Mouse (Mus musculus) hindbrain, embryonic 13.5 days (tissue): ENCODE data around the gene B130006D01Rik. TPM values are rescaled to one million over a fixed set of nuclear protein-coding genes. Genes with fewer than 3 reads are reported as not detected.
A peak's percentile ranks its signal among the peaks of the same experiment; 100 is the strongest.

Experiments
- ATAC-seq: fragments of 200-750 bp; cut with Nextera tagmentation; 2 replicates; pipeline ENCODE4 v1.8.0; 2017; ENCODE audit warnings: moderate TSS enrichment; ENCODE audit not compliant: low FRiP score
- H3K27ac ChIP-seq: fragments of 300-500 bp; sonication (generic); 2 replicates; pipeline ENCODE4 v1.5.1; 2015; ENCODE audit warnings: inconsistent platforms, mild to moderate bottlenecking, moderate library complexity
- H3K27me3 ChIP-seq: fragments of 300-500 bp; sonication (generic); 2 replicates; pipeline ENCODE4 v1.6.1; 2015; ENCODE audit warnings: mild to moderate bottlenecking, inconsistent platforms
- H3K36me3 ChIP-seq: fragments of 300-500 bp; sonication (generic); 2 replicates; pipeline ENCODE4 v1.6.1; 2015; ENCODE audit warnings: mild to moderate bottlenecking, inconsistent platforms
- H3K4me1 ChIP-seq: fragments of 300-500 bp; sonication (generic); replicated peaks from 2 replicates; pipeline ENCODE4 v1.6.1; 2015; ENCODE audit warnings: inconsistent platforms
- H3K4me2 ChIP-seq: fragments of 300-500 bp; sonication (generic); 2 replicates; pipeline ENCODE4 v1.6.1; 2015; ENCODE audit warnings: inconsistent platforms, mild to moderate bottlenecking, moderate library complexity
- H3K4me3 ChIP-seq: fragments of 300-500 bp; sonication (generic); 2 replicates; pipeline ENCODE4 v1.5.1; 2015; ENCODE audit warnings: mild to moderate bottlenecking, inconsistent platforms
- H3K9ac ChIP-seq: fragments of 300-500 bp; sonication (generic); 2 replicates; pipeline ENCODE4 v1.6.1; 2015; ENCODE audit warnings: mild to moderate bottlenecking, inconsistent platforms
- H3K9me3 ChIP-seq: fragments of 300-500 bp; sonication (generic); 2 replicates; pipeline ENCODE4 v1.6.1; 2016; ENCODE audit warnings: inconsistent platforms
- WGBS: fragments of 180-500 bp; shearing (Covaris S2); methylation state at CpG from one replicate; pipeline ENCODE4 v1.1.7; 2015; 5-methylcytosine and 5-hydroxymethylcytosine counted together
- polyA plus RNA-seq: library from polyadenylated mRNA; unstranded; fragments of >200 nt; fragmentation: Nextera tagmentation; extraction: Ambion mirVana; gene quantifications from 2 replicates; pipeline ENCODE4 v1.2.1, GENCODE M21; 2015

The B130006D01Rik gene
- polyA plus RNA-seq, 1 experiment from 2014 or later, result 1.6 TPM

- Histone ChIP-seq H3K36me3 (peaks cover 48% of the 10 kb centered on the region), H3K9ac (no peak overlapping the region), H3K27ac (no peak overlapping the region), H3K9me3 (no peaks in the 10 kb centered on the region), H3K4me2 (no peak overlapping the region), H3K27me3 (no peaks in the 10 kb centered on the region), H3K4me1 (no peaks in the 10 kb centered on the region), H3K4me3 (no peak overlapping the region)
- no peak for ATAC-seq
- WGBS, result 94% methylated on average over 5 of the region's 5 CpGs
Measured at GRCm38 (mm10) chr11:95760521-95760920, 37.1 kb downstream of the B130006D01Rik start.

GRCm38 (mm10) chr11:95762996-95763395 is 39.6 kb downstream of the B130006D01Rik start:
- Histone ChIP-seq H3K9me3 (no peaks in the 10 kb centered on the region), H3K9ac (no peak overlapping the region; the same call in 1 of the 2 replicates), H3K27ac (no peak overlapping the region), H3K36me3 (peaks cover 39% of the 10 kb centered on the region), H3K4me1 (no peaks in the 10 kb centered on the region), H3K4me3 (no peak overlapping the region), H3K27me3 (no peaks in the 10 kb centered on the region), H3K4me2 (no peak overlapping the region)
- 92% methylated on average over 4 of the region's 4 CpGs for WGBS
- no peak for ATAC-seq

GRCm38 (mm10) chr11:95764806-95765205 is 41.4 kb downstream of the B130006D01Rik start:
- WGBS, result 52% methylated on average over 8 of the region's 8 CpGs
- H3K9me3 ChIP-seq, result no peaks in the 10 kb centered on the region
- H3K4me2 ChIP-seq, result no peak overlapping the region
- no peak overlapping the region for H3K4me3 ChIP-seq
- no peak for ATAC-seq
- H3K4me1 ChIP-seq, result no peaks in the 10 kb centered on the region
- no peaks in the 10 kb centered on the region for H3K27me3 ChIP-seq
- H3K36me3 ChIP-seq, result peaks cover 43% of the 10 kb centered on the region
- H3K27ac ChIP-seq, result no peak overlapping the region
- H3K9ac ChIP-seq, result peak overlapping the region; percentile 29; the same call in 1 of the 2 replicates

GRCm38 (mm10) chr11:95765334-95765733 is 41.9 kb downstream of the B130006D01Rik start:
- H3K9ac ChIP-seq, result peak overlapping the region; percentile 29; the same call in 1 of the 2 replicates
- H3K4me3 ChIP-seq, result no peak overlapping the region
- ATAC-seq, result no peak
- no peak overlapping the region for H3K27ac ChIP-seq
- H3K36me3 ChIP-seq, result peaks cover 46% of the 10 kb centered on the region
- H3K9me3 ChIP-seq, result no peaks in the 10 kb centered on the region
- H3K4me1 ChIP-seq, result no peaks in the 10 kb centered on the region
- WGBS, result 92% methylated on average over 10 of the region's 10 CpGs
- H3K27me3 ChIP-seq, result no peaks in the 10 kb centered on the region
- no peak overlapping the region for H3K4me2 ChIP-seq

- WGBS, result 87% methylated on average over 6 of the region's 6 CpGs
- no peak overlapping the region for H3K4me2 ChIP-seq
- H3K36me3 ChIP-seq, result peaks cover 44% of the 10 kb centered on the region
- H3K27ac ChIP-seq, result no peak overlapping the region
- H3K9ac ChIP-seq, result no peak overlapping the region
- no peak for ATAC-seq
- H3K9me3 ChIP-seq, result no peaks in the 10 kb centered on the region
- no peaks in the 10 kb centered on the region for H3K27me3 ChIP-seq
- H3K4me1 ChIP-seq, result 0 out of 2 replicates have a peak, but pooled peaks cover 3% of the 10 kb centered on the region
- H3K4me3 ChIP-seq, result no peak overlapping the region
Measured at GRCm38 (mm10) chr11:95768244-95768643, 44.9 kb downstream of the B130006D01Rik start.

GRCm38 (mm10) chr11:95769208-95769607 is 45.8 kb downstream of the B130006D01Rik start:
- H3K4me2 ChIP-seq, result no peak overlapping the region
- WGBS, result 88% methylated on average over 10 of the region's 10 CpGs
- H3K27ac ChIP-seq, result no peak overlapping the region
- H3K4me3 ChIP-seq, result no peak overlapping the region
- no peaks in the 10 kb centered on the region for H3K27me3 ChIP-seq
- H3K9me3 ChIP-seq, result no peaks in the 10 kb centered on the region
- H3K4me1 ChIP-seq, result 0 out of 2 replicates have a peak, but pooled peaks cover 3% of the 10 kb centered on the region
- H3K9ac ChIP-seq, result no peak overlapping the region
- no peak for ATAC-seq
- H3K36me3 ChIP-seq, result peaks cover 37% of the 10 kb centered on the region

GRCm38 (mm10) chr11:95770720-95771364 is 47.5 kb downstream of the B130006D01Rik start:
- peaks cover 32% of the 10 kb centered on the region for H3K36me3 ChIP-seq
- 0 out of 2 replicates have a peak, but pooled peaks cover 3% of the 10 kb centered on the region for H3K4me1 ChIP-seq
- no peak for ATAC-seq
- H3K9me3 ChIP-seq, result no peaks in the 10 kb centered on the region
- no peak overlapping the region for H3K27ac ChIP-seq
- 67% methylated on average over 9 of the region's 9 CpGs for WGBS
- H3K4me2 ChIP-seq, result no peak overlapping the region
- no peak overlapping the region for H3K9ac ChIP-seq
- H3K27me3 ChIP-seq, result no peaks in the 10 kb centered on the region
- no peak overlapping the region for H3K4me3 ChIP-seq

- ATAC-seq, result no peak
- WGBS, result 88% methylated on average over 8 of the region's 8 CpGs
- Histone ChIP-seq H3K36me3 (peaks cover 30% of the 10 kb centered on the region), H3K4me3 (no peak overlapping the region), H3K4me1 (0 out of 2 replicates have a peak, but pooled peaks cover 3% of the 10 kb centered on the region), H3K4me2 (no peak overlapping the region), H3K27ac (no peak overlapping the region), H3K27me3 (no peaks in the 10 kb centered on the region), H3K9me3 (no peaks in the 10 kb centered on the region), H3K9ac (no peak overlapping the region)
Measured at GRCm38 (mm10) chr11:95771665-95772064, 48.3 kb downstream of the B130006D01Rik start.

GRCm38 (mm10) chr11:95773264-95773663 is 49.9 kb downstream of the B130006D01Rik start:
- no peaks in the 10 kb centered on the region for H3K27me3 ChIP-seq
- 94% methylated on average over 3 of the region's 3 CpGs for WGBS
- no peak for ATAC-seq

More at GRCm38 (mm10) chr11:95773264-95773663, 49.9 kb downstream of the B130006D01Rik start:
- Histone ChIP-seq H3K36me3 (peaks cover 27% of the 10 kb centered on the region), H3K27ac (0 out of 2 replicates have a peak overlapping the region, but pooled peaks have one; percentile 6), H3K9ac (no peak overlapping the region), H3K4me3 (no peak overlapping the region), H3K4me2 (no peak overlapping the region), H3K9me3 (no peaks in the 10 kb centered on the region), H3K4me1 (0 out of 2 replicates have a peak, but pooled peaks cover 3% of the 10 kb centered on the region)

Other genes with a start within 250 kb of the B130006D01Rik start
- gene Nxph3, start 209.0 kb upstream of the B130006D01Rik start, polyA plus RNA-seq, result 0.69 and 0.91 TPM in 2 replicates
- gene Ngfr, start 135.9 kb upstream of the B130006D01Rik start, polyA plus RNA-seq, result 41.4 and 45.5 TPM in 2 replicates
- gene Phb, start 56.6 kb upstream of the B130006D01Rik start, polyA plus RNA-seq, result 175 and 186 TPM in 2 replicates
- gene Zfp652, start 10.9 kb upstream of the B130006D01Rik start, polyA plus RNA-seq, result 31.0 and 32.8 TPM in 2 replicates
- gene Phospho1, start 100.9 kb downstream of the B130006D01Rik start, polyA plus RNA-seq, result 0.39 TPM in 1 of 2 replicates, not detected in the other
- gene Gngt2, start 113.6 kb downstream of the B130006D01Rik start, polyA plus RNA-seq, result 4.1 and 4.8 TPM in 2 replicates
- gene Abi3, start 118.9 kb downstream of the B130006D01Rik start, polyA plus RNA-seq, result 2.1 and 2.4 TPM in 2 replicates
- gene B4galnt2, start 191.3 kb downstream of the B130006D01Rik start, polyA plus RNA-seq, result not detected in 2 replicates